Mouse (Mus musculus) intestine, embryonic 15.5 days (tissue): ENCODE measurements at regions not wholly inside any gene's neighbourhood (a gene's known extent, or its start where the extent isn't known, plus 50 kb on each side); places are given as distances from the start of the nearest gene placed in this dataset.
"Not testable (repeated sequence)": the region's sequence is repeated elsewhere in the genome, so short reads cannot be mapped to it uniquely, and the experiment has no call there.

Experiments
- ATAC-seq: fragments of 200-750 bp; cut with Nextera tagmentation; 2 replicates; pipeline ENCODE4 v1.8.0; 2017; ENCODE audit warnings: moderate TSS enrichment, moderate library complexity
- H3K27ac ChIP-seq: fragments of 300-500 bp; sonication (generic); 2 replicates; pipeline ENCODE4 v1.5.1; 2015; ENCODE audit warnings: mild to moderate bottlenecking, inconsistent platforms
- H3K27me3 ChIP-seq: fragments of 300-500 bp; sonication (generic); replicated peaks from 2 replicates; pipeline ENCODE4 v1.6.1; 2015; ENCODE audit warnings: inconsistent platforms
- H3K36me3 ChIP-seq: fragments of 300-500 bp; sonication (generic); 2 replicates; pipeline ENCODE4 v1.6.1; 2015; ENCODE audit warnings: inconsistent platforms
- H3K4me1 ChIP-seq: fragments of 300-500 bp; sonication (generic); replicated peaks from 2 replicates; pipeline ENCODE4 v1.6.1; 2015; ENCODE audit warnings: inconsistent platforms
- H3K4me2 ChIP-seq: fragments of 300-500 bp; sonication (generic); replicated peaks from 2 replicates; pipeline ENCODE4 v1.6.1; 2015; ENCODE audit warnings: mild to moderate bottlenecking, inconsistent platforms
- H3K4me3 ChIP-seq: fragments of 300-500 bp; sonication (generic); replicated peaks from 2 replicates; pipeline ENCODE4 v1.5.1; 2015; ENCODE audit warnings: inconsistent platforms
- H3K9ac ChIP-seq: fragments of 300-500 bp; sonication (generic); 2 replicates; pipeline ENCODE4 v1.6.1; 2015; ENCODE audit warnings: inconsistent platforms
- H3K9me3 ChIP-seq: fragments of 300-500 bp; sonication (generic); 2 replicates; pipeline ENCODE4 v1.6.1; 2016; ENCODE audit warnings: inconsistent platforms
- WGBS: fragments of 180-500 bp; shearing (Covaris S2); methylation state at CpG from one replicate; pipeline ENCODE4 v1.1.7; 2015; 5-methylcytosine and 5-hydroxymethylcytosine counted together

- no peak for ATAC-seq
- no peaks in the 10 kb centered on the region for H3K9me3 ChIP-seq
- H3K4me1 ChIP-seq, result no peaks in the 10 kb centered on the region
- no peaks in the 10 kb centered on the region for H3K36me3 ChIP-seq
- no peak overlapping the region for H3K27ac ChIP-seq
- no peaks in the 10 kb centered on the region for H3K27me3 ChIP-seq
- H3K4me2 ChIP-seq, result no peak overlapping the region
- 69% methylated on average over 6 of the region's 6 CpGs for WGBS
- no peak overlapping the region for H3K4me3 ChIP-seq
- no peak overlapping the region for H3K9ac ChIP-seq
Measured at GRCm38 (mm10) chr5:102123285-102123684, 53.6 kb upstream of the Wdfy3 start.

- Histone ChIP-seq H3K36me3 (no peaks in the 10 kb centered on the region), H3K9ac (no peak overlapping the region), H3K4me3 (no peak overlapping the region), H3K27me3 (no peaks in the 10 kb centered on the region), H3K4me1 (no peaks in the 10 kb centered on the region), H3K9me3 (no peaks in the 10 kb centered on the region), H3K4me2 (no peak overlapping the region), H3K27ac (no peak overlapping the region)
- 9% methylated on average over 3 of the region's 3 CpGs for WGBS
- no peak for ATAC-seq
Measured at GRCm38 (mm10) chr5:102126737-102127136, 57.0 kb upstream of the Wdfy3 start.

- H3K4me2 ChIP-seq, result no peak overlapping the region
- no peaks in the 10 kb centered on the region for H3K9me3 ChIP-seq
- no peak overlapping the region for H3K27ac ChIP-seq
- no peak overlapping the region for H3K9ac ChIP-seq
- no peaks in the 10 kb centered on the region for H3K36me3 ChIP-seq
- 77% methylated on average over 4 of the region's 4 CpGs for WGBS
- H3K4me1 ChIP-seq, result no peaks in the 10 kb centered on the region
- H3K4me3 ChIP-seq, result no peak overlapping the region
- H3K27me3 ChIP-seq, result no peaks in the 10 kb centered on the region
- no peak for ATAC-seq
Measured at GRCm38 (mm10) chr5:102147991-102148390, 78.3 kb upstream of the Wdfy3 start.

GRCm38 (mm10) chr5:102149481-102150129 lies 79.9 kb upstream of the Wdfy3 start:
- Histone ChIP-seq H3K4me2 (no peak overlapping the region), H3K36me3 (no peaks in the 10 kb centered on the region), H3K4me1 (no peaks in the 10 kb centered on the region), H3K4me3 (no peak overlapping the region), H3K27ac (no peak overlapping the region), H3K9ac (no peak overlapping the region), H3K9me3 (no peaks in the 10 kb centered on the region), H3K27me3 (no peaks in the 10 kb centered on the region)
- 45% methylated on average over 14 of the region's 14 CpGs for WGBS
- ATAC-seq, result peak; percentile 34; the same call in 1 of the 2 replicates

GRCm38 (mm10) chr5:102159621-102160020 lies 89.9 kb upstream of the Wdfy3 start:
- H3K36me3 ChIP-seq, result no peaks in the 10 kb centered on the region
- no peak overlapping the region for H3K27ac ChIP-seq
- H3K4me1 ChIP-seq, result no peaks in the 10 kb centered on the region
- 64% methylated on average over 2 of the region's 2 CpGs for WGBS
- no peak overlapping the region for H3K9ac ChIP-seq
- no peak overlapping the region for H3K4me2 ChIP-seq
- ATAC-seq, result no peak
- H3K9me3 ChIP-seq, result no peaks in the 10 kb centered on the region
- H3K27me3 ChIP-seq, result no peaks in the 10 kb centered on the region
- no peak overlapping the region for H3K4me3 ChIP-seq

- H3K27me3 ChIP-seq, result no peaks in the 10 kb centered on the region
- H3K36me3 ChIP-seq, result no peaks in the 10 kb centered on the region
- no peak overlapping the region for H3K27ac ChIP-seq
- ATAC-seq, result no peak
- H3K4me1 ChIP-seq, result no peaks in the 10 kb centered on the region
- H3K4me2 ChIP-seq, result no peak overlapping the region
- WGBS, result 45% methylated on average over 4 of the region's 4 CpGs
- H3K9ac ChIP-seq, result no peak overlapping the region
- no peaks in the 10 kb centered on the region for H3K9me3 ChIP-seq
- H3K4me3 ChIP-seq, result no peak overlapping the region
Measured at GRCm38 (mm10) chr5:102167981-102168380, 98.3 kb upstream of the Wdfy3 start.

GRCm38 (mm10) chr5:102171808-102172207 lies 102.1 kb upstream of the Wdfy3 start:
- no peak overlapping the region for H3K4me3 ChIP-seq
- H3K27me3 ChIP-seq, result no peaks in the 10 kb centered on the region
- no peak overlapping the region for H3K9ac ChIP-seq
- H3K36me3 ChIP-seq, result no peaks in the 10 kb centered on the region
- H3K9me3 ChIP-seq, result no peaks in the 10 kb centered on the region
- WGBS, result 85% methylated on average over 2 of the region's 3 CpGs
- H3K27ac ChIP-seq, result no peak overlapping the region
- ATAC-seq, result no peak
- no peaks in the 10 kb centered on the region for H3K4me1 ChIP-seq
- no peak overlapping the region for H3K4me2 ChIP-seq

DNA sequence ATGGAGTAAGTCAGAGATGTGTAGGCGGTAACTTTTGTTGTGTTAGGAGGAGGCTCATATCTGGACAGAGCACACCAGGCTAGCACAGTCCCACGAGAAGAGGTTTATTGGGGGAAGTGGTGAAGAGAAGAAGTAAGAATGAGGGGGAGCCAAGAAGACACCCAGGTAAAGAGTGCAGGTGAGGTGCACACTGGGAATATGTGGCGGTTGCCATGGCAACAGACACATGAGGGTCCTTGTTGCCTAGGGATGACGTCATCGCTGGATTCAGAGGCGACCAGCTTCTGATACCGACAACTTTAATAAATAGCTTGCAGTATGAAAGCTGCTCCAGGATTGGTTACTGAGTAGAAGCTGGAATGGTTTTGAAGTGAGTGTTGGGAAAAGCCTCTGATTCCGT lies 110.5 kb upstream of the Wdfy3 start:
- Histone ChIP-seq H3K9me3 (no peaks in the 10 kb centered on the region), H3K4me3 (no peak overlapping the region), H3K27ac (no peak overlapping the region), H3K36me3 (no peaks in the 10 kb centered on the region), H3K4me2 (no peak overlapping the region), H3K9ac (no peak overlapping the region), H3K4me1 (no peaks in the 10 kb centered on the region), H3K27me3 (no peaks in the 10 kb centered on the region)
- WGBS, result 84% methylated on average over 8 of the region's 8 CpGs
- no peak for ATAC-seq

DNA sequence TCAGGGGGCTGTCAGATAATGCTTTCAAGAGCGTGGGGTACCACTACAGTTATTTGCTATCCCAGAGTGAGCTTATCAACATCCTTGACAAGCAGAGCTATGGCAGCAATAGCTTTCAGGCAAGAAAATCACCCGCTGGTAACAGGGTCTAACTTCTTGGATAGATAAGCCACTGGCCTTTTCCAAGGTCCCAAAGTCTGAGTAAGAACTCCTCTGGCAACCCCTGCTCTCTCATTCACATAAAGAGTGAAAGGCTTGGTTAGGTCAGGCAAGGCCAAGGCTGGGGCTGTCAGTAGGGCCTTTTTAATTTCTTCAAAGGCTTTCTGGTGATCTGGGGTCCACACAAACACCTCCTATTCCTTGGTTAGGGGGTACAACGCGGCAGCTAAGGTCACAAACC lies 119.2 kb upstream of the Wdfy3 start:
- not testable (repeated sequence) for ATAC-seq, H3K9me3 ChIP-seq, H3K4me3 ChIP-seq, H3K27ac ChIP-seq, H3K36me3 ChIP-seq, H3K27me3 ChIP-seq, H3K9ac ChIP-seq, H3K4me1 ChIP-seq, H3K4me2 ChIP-seq
- WGBS, result 69% methylated on average over 4 of the region's 4 CpGs

- 45% methylated on average over 4 of the region's 4 CpGs for WGBS
- Histone ChIP-seq H3K4me1 (no peaks in the 10 kb centered on the region), H3K9ac (no peak overlapping the region), H3K4me2 (no peak overlapping the region), H3K9me3 (no peaks in the 10 kb centered on the region), H3K27me3 (no peaks in the 10 kb centered on the region), H3K27ac (no peak overlapping the region), H3K4me3 (no peak overlapping the region), H3K36me3 (no peaks in the 10 kb centered on the region)
- ATAC-seq, result no peak
Measured at GRCm38 (mm10) chr5:102206456-102206855, 136.7 kb upstream of the Wdfy3 start.

DNA sequence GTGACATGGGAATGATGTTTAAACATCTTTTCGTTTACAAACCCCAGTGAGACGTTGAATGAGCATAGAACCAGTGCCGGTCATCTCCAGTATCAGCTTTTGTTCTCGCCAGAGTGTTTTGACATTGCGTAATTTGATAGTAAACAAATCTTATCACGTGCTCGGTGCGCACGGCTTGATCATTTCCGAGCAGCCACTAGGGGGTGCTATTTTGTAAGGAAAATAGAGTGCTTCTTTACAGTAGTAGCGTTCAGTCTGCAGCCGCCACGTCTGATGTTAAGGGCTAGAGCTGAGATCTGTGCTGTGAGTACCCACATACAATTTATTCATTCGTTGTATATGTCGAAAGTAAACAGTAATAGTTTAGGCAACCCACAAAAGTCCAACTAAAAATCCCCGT lies 137.2 kb upstream of the Wdfy3 start:
- H3K4me1 ChIP-seq, result no peaks in the 10 kb centered on the region
- peak; percentile 83 for ATAC-seq
- no peaks in the 10 kb centered on the region for H3K36me3 ChIP-seq
- H3K27ac ChIP-seq, result no peak overlapping the region
- no peak overlapping the region for H3K4me3 ChIP-seq
- H3K27me3 ChIP-seq, result no peaks in the 10 kb centered on the region
- H3K4me2 ChIP-seq, result peak overlapping the region; percentile 33; the same call in 1 of the 2 replicates
- no peak overlapping the region for H3K9ac ChIP-seq
- 2% methylated on average over 16 of the region's 16 CpGs for WGBS
- no peaks in the 10 kb centered on the region for H3K9me3 ChIP-seq

- no peak for ATAC-seq
- 70% methylated on average over 6 of the region's 6 CpGs for WGBS
Measured at GRCm38 (mm10) chr5:102213145-102213544, 143.4 kb upstream of the Wdfy3 start.

DNA sequence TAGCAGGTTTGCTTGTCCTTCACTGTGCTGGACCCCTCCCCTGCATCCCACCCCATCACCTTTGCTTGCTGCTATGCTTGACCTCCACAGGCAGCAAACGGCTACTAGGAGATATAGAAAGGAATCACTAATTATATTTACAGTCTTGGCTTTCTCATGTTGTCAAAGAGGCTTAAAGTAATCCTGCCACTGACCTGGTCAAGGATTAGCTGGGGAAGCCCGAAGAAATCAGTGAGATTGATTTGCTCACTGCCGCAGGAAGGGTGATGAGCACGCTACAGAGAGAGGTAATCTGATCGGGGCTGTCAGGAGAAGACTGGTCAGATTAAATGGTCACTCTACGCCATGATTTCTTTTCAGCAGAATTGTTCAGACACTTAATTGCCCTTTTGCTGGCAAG lies 157.4 kb upstream of the Wdfy3 start:
- H3K4me2 ChIP-seq, result no peak overlapping the region
- no peaks in the 10 kb centered on the region for H3K36me3 ChIP-seq
- no peak for ATAC-seq
- no peak overlapping the region for H3K4me3 ChIP-seq
- H3K27me3 ChIP-seq, result no peaks in the 10 kb centered on the region
- WGBS, result 34% methylated on average over 6 of the region's 6 CpGs
- no peak overlapping the region for H3K27ac ChIP-seq
- H3K4me1 ChIP-seq, result no peaks in the 10 kb centered on the region
- no peak overlapping the region for H3K9ac ChIP-seq
- no peaks in the 10 kb centered on the region for H3K9me3 ChIP-seq

More at GRCm38 (mm10) chr5:102213145-102213544, 143.4 kb upstream of the Wdfy3 start:
- no peak overlapping the region for H3K9ac ChIP-seq
- H3K4me1 ChIP-seq, result no peaks in the 10 kb centered on the region
- no peaks in the 10 kb centered on the region for H3K27me3 ChIP-seq
- no peaks in the 10 kb centered on the region for H3K36me3 ChIP-seq
- no peak overlapping the region for H3K4me2 ChIP-seq
- no peak overlapping the region for H3K4me3 ChIP-seq
- H3K9me3 ChIP-seq, result no peaks in the 10 kb centered on the region
- no peak overlapping the region for H3K27ac ChIP-seq
